Mouse (Mus musculus): ENCODE measurements around the gene Olfr1196. TPM values are rescaled to one million over a fixed set of nuclear protein-coding genes. Genes with fewer than 3 reads are reported as not detected.

Olfr1196 gene
- total and polyA plus RNA-seq, 3 experiments: not detected

GRCm38 (mm10) chr2:88648209-88648608 lies 56.2 kb downstream of the Olfr1196 start, which contains the start of gene Olfr1192-ps1:
Gene Olfr1192-ps1 (plus strand): TSS chr2:88648509.
- no peaks in the 10 kb centered on the region for H3K79me2 ChIP-seq (replicated peaks; ENCODE audit: control insufficient read depth, extremely low read depth, insufficient read depth, poor library complexity, severe bottlenecking)
- no peak within 1 kb of the TSS for H3K4me3 ChIP-seq (replicated peaks in 1 of 3; ENCODE audit: low read depth in 2 of 3, low read length in 2 of 3, poor library complexity in 1 of 3)
- no peak within 1 kb of the TSS for H3K4me2 ChIP-seq (ENCODE audit: insufficient read depth, low read depth, poor library complexity, severe bottlenecking)
- TF ChIP-seq GABPA (IDR thresholded peaks at IDR 0.05; ENCODE audit: insufficient replicate concordance, low read depth, low read length) (no peak), NRF1 (IDR thresholded peaks at IDR 0.05; ENCODE audit: low read depth, low read length) (no peak), MXI1 (IDR thresholded peaks at IDR 0.05; ENCODE audit: low read depth, low read length) (no peak), KAT2A (IDR thresholded peaks at IDR 0.05; ENCODE audit: insufficient replicate concordance, low read length) (no peak), SMC3 (IDR thresholded peaks at IDR 0.05; ENCODE audit: low read depth, low read length) (no peak), ZC3H11A (IDR thresholded peaks at IDR 0.05; ENCODE audit: low read depth, low read length) (no peak), ELF1 (IDR thresholded peaks at IDR 0.05; ENCODE audit: low read depth, low read length) (no peak), ZMIZ1 (IDR thresholded peaks at IDR 0.05; ENCODE audit: low read depth, low read length) (no peak), UBTF (IDR thresholded peaks at IDR 0.05; ENCODE audit: low read depth, low read length) (no peak)
- H3K27ac ChIP-seq (ENCODE audit: insufficient read depth, low read depth): no peak within 1 kb of the TSS
- H3K27me3 ChIP-seq (replicated peaks): no peaks in the 10 kb centered on the region
- H3K9ac ChIP-seq (ENCODE audit: insufficient read depth, low read depth): no peak within 1 kb of the TSS
- H3K36me3 ChIP-seq (replicated peaks in 1 of 2; ENCODE audit: control insufficient read depth in 1 of 2, insufficient read depth in 1 of 2, low read length in 1 of 2): no peaks in the 10 kb centered on the region
- in situ Hi-C loops (cut with MboI; ENCODE audit: low pct_ligation_motif_present, low pct_unique_long_range_greater_than_20kb, low sequenced_read_pairs): no loop called here
- H3K9me3 ChIP-seq (replicated peaks; ENCODE audit: low read length): peaks cover 3% of the 10 kb centered on the region
- DNase-seq (ENCODE audit: extremely low read depth): no peak
- H3K4me1 ChIP-seq (ENCODE audit: control insufficient read depth in 1 of 2, insufficient read depth in 2 of 2): no peaks in the 10 kb centered on the region
- dilution Hi-C loops (cut with MboI; ENCODE audit: extremely low pct_ligation_motif_present, extremely low pct_unique_long_range_greater_than_20kb, low sequenced_read_pairs): no loop called here

Other genes starting within 250 kb of the Olfr1196 start
Only the 20 nearest of the 23 such genes appear.
- not detected in 2 replicates for gene Olfr1184, start 221.0 kb downstream of the Olfr1196 start, total RNA-seq (2012; rRNA removed)
- gene Olfr1184, start 221.0 kb downstream of the Olfr1196 start, total RNA-seq (2014; rRNA removed): not detected in 2 replicates
- gene Olfr1184, start 221.0 kb downstream of the Olfr1196 start, polyA plus RNA-seq (2012; ENCODE audit: insufficient read length, low read depth): not detected in 2 replicates
- not detected in 2 replicates for gene Olfr1185-ps1, start 211.3 kb downstream of the Olfr1196 start, total RNA-seq (2012; rRNA removed)
- not detected in 2 replicates for gene Olfr1185-ps1, start 211.3 kb downstream of the Olfr1196 start, total RNA-seq (2014; rRNA removed)
- not detected in 2 replicates for gene Olfr1185-ps1, start 211.3 kb downstream of the Olfr1196 start, polyA plus RNA-seq (2012; ENCODE audit: insufficient read length, low read depth)
- gene Olfr1186, start 186.0 kb downstream of the Olfr1196 start, total RNA-seq (2012; rRNA removed): not detected in 2 replicates
- gene Olfr1186, start 186.0 kb downstream of the Olfr1196 start, total RNA-seq (2014; rRNA removed): not detected in 2 replicates
- gene Olfr1186, start 186.0 kb downstream of the Olfr1196 start, polyA plus RNA-seq (2012; ENCODE audit: insufficient read length, low read depth): not detected in 2 replicates
- gene Olfr1188, start 147.7 kb downstream of the Olfr1196 start, total RNA-seq (2012; rRNA removed): not detected in 2 replicates
- gene Olfr1188, start 147.7 kb downstream of the Olfr1196 start, total RNA-seq (2014; rRNA removed): not detected in 2 replicates
- gene Olfr1188, start 147.7 kb downstream of the Olfr1196 start, polyA plus RNA-seq (2012; ENCODE audit: insufficient read length, low read depth): not detected in 2 replicates
- not detected in 2 replicates for gene Olfr1189, start 118.1 kb downstream of the Olfr1196 start, total RNA-seq (2012; rRNA removed)
- not detected in 2 replicates for gene Olfr1189, start 118.1 kb downstream of the Olfr1196 start, total RNA-seq (2014; rRNA removed)
- not detected in 2 replicates for gene Olfr1189, start 118.1 kb downstream of the Olfr1196 start, polyA plus RNA-seq (2012; ENCODE audit: insufficient read length, low read depth)
- gene Olfr1191-ps1, start 64.1 kb downstream of the Olfr1196 start, total RNA-seq (2012; rRNA removed): not detected in 2 replicates
- gene Olfr1191-ps1, start 64.1 kb downstream of the Olfr1196 start, total RNA-seq (2014; rRNA removed): not detected in 2 replicates
- gene Olfr1191-ps1, start 64.1 kb downstream of the Olfr1196 start, polyA plus RNA-seq (2012; ENCODE audit: insufficient read length, low read depth): not detected in 2 replicates
- gene Olfr1192-ps1, start 56.1 kb downstream of the Olfr1196 start, total RNA-seq (2012; rRNA removed): not detected in 2 replicates
- not detected in 2 replicates for gene Olfr1192-ps1, start 56.1 kb downstream of the Olfr1196 start, total RNA-seq (2014; rRNA removed)
- not detected in 2 replicates for gene Olfr1192-ps1, start 56.1 kb downstream of the Olfr1196 start, polyA plus RNA-seq (2012; ENCODE audit: insufficient read length, low read depth)
- gene Olfr1193, start 29.0 kb downstream of the Olfr1196 start, total RNA-seq (2012; rRNA removed): not detected in 2 replicates
- gene Olfr1193, start 29.0 kb downstream of the Olfr1196 start, total RNA-seq (2014; rRNA removed): not detected in 2 replicates
- not detected in 2 replicates for gene Olfr1193, start 29.0 kb downstream of the Olfr1196 start, polyA plus RNA-seq (2012; ENCODE audit: insufficient read length, low read depth)
- gene Olfr1195, start 15.4 kb downstream of the Olfr1196 start, total RNA-seq (2012; rRNA removed): not detected in 2 replicates
- gene Olfr1195, start 15.4 kb downstream of the Olfr1196 start, total RNA-seq (2014; rRNA removed): not detected in 2 replicates
- gene Olfr1195, start 15.4 kb downstream of the Olfr1196 start, polyA plus RNA-seq (2012; ENCODE audit: insufficient read length, low read depth): not detected in 2 replicates
- gene Olfr1197, start 27.8 kb upstream of the Olfr1196 start, total RNA-seq (2012; rRNA removed): not detected in 2 replicates
- gene Olfr1197, start 27.8 kb upstream of the Olfr1196 start, total RNA-seq (2014; rRNA removed): not detected in 2 replicates
- gene Olfr1197, start 27.8 kb upstream of the Olfr1196 start, polyA plus RNA-seq (2012; ENCODE audit: insufficient read length, low read depth): not detected in 2 replicates
- gene Olfr1198, start 46.8 kb upstream of the Olfr1196 start, total RNA-seq (2012; rRNA removed): not detected in 2 replicates
- gene Olfr1198, start 46.8 kb upstream of the Olfr1196 start, total RNA-seq (2014; rRNA removed): not detected in 2 replicates
- not detected in 2 replicates for gene Olfr1198, start 46.8 kb upstream of the Olfr1196 start, polyA plus RNA-seq (2012; ENCODE audit: insufficient read length, low read depth)
- not detected in 2 replicates for gene Olfr1199, start 55.9 kb upstream of the Olfr1196 start, total RNA-seq (2012; rRNA removed)
- gene Olfr1199, start 55.9 kb upstream of the Olfr1196 start, total RNA-seq (2014; rRNA removed): not detected in 2 replicates
- not detected in 2 replicates for gene Olfr1199, start 55.9 kb upstream of the Olfr1196 start, polyA plus RNA-seq (2012; ENCODE audit: insufficient read length, low read depth)
- gene Olfr1200, start 65.9 kb upstream of the Olfr1196 start, total RNA-seq (2012; rRNA removed): not detected in 2 replicates
- gene Olfr1200, start 65.9 kb upstream of the Olfr1196 start, total RNA-seq (2014; rRNA removed): not detected in 2 replicates
- gene Olfr1200, start 65.9 kb upstream of the Olfr1196 start, polyA plus RNA-seq (2012; ENCODE audit: insufficient read length, low read depth): not detected in 2 replicates
- gene Olfr1201, start 88.4 kb upstream of the Olfr1196 start, total RNA-seq (2012; rRNA removed): not detected in 2 replicates
- gene Olfr1201, start 88.4 kb upstream of the Olfr1196 start, total RNA-seq (2014; rRNA removed): not detected in 2 replicates
- not detected in 2 replicates for gene Olfr1201, start 88.4 kb upstream of the Olfr1196 start, polyA plus RNA-seq (2012; ENCODE audit: insufficient read length, low read depth)
- not detected in 2 replicates for gene Olfr1202, start 109.9 kb upstream of the Olfr1196 start, total RNA-seq (2012; rRNA removed)
- not detected in 2 replicates for gene Olfr1202, start 109.9 kb upstream of the Olfr1196 start, total RNA-seq (2014; rRNA removed)
- gene Olfr1202, start 109.9 kb upstream of the Olfr1196 start, polyA plus RNA-seq (2012; ENCODE audit: insufficient read length, low read depth): not detected in 2 replicates
- gene Olfr1205, start 125.1 kb upstream of the Olfr1196 start, total RNA-seq (2012; rRNA removed): not detected in 2 replicates
- gene Olfr1205, start 125.1 kb upstream of the Olfr1196 start, total RNA-seq (2014; rRNA removed): not detected in 2 replicates
- gene Olfr1205, start 125.1 kb upstream of the Olfr1196 start, polyA plus RNA-seq (2012; ENCODE audit: insufficient read length, low read depth): not detected in 2 replicates
- not detected in 2 replicates for gene Olfr1204, start 144.7 kb upstream of the Olfr1196 start, total RNA-seq (2012; rRNA removed)
- gene Olfr1204, start 144.7 kb upstream of the Olfr1196 start, total RNA-seq (2014; rRNA removed): not detected in 2 replicates
- not detected in 2 replicates for gene Olfr1204, start 144.7 kb upstream of the Olfr1196 start, polyA plus RNA-seq (2012; ENCODE audit: insufficient read length, low read depth)
- gene Olfr1206, start 158.6 kb upstream of the Olfr1196 start, total RNA-seq (2012; rRNA removed): not detected in 2 replicates
- gene Olfr1206, start 158.6 kb upstream of the Olfr1196 start, total RNA-seq (2014; rRNA removed): not detected in 2 replicates
- gene Olfr1206, start 158.6 kb upstream of the Olfr1196 start, polyA plus RNA-seq (2012; ENCODE audit: insufficient read length, low read depth): not detected in 2 replicates
- not detected in 2 replicates for gene Olfr1208, start 197.7 kb upstream of the Olfr1196 start, total RNA-seq (2012; rRNA removed)
- not detected in 2 replicates for gene Olfr1208, start 197.7 kb upstream of the Olfr1196 start, total RNA-seq (2014; rRNA removed)
- not detected in 2 replicates for gene Olfr1208, start 197.7 kb upstream of the Olfr1196 start, polyA plus RNA-seq (2012; ENCODE audit: insufficient read length, low read depth)
- not detected in 2 replicates for gene Olfr1209, start 210.6 kb upstream of the Olfr1196 start, total RNA-seq (2012; rRNA removed)
- gene Olfr1209, start 210.6 kb upstream of the Olfr1196 start, total RNA-seq (2014; rRNA removed): not detected in 2 replicates
- gene Olfr1209, start 210.6 kb upstream of the Olfr1196 start, polyA plus RNA-seq (2012; ENCODE audit: insufficient read length, low read depth): not detected in 2 replicates

Data from CH12.LX (cell line).